Mouse (Mus musculus): Measurements from ENCODE around the gene Arhgap18. TPM values are rescaled to one million over a fixed set of nuclear protein-coding genes. Genes with fewer than 3 reads are reported as not detected.

Arhgap18 gene
- polyA plus RNA-seq, 1 experiment, result 2.0 TPM

DNA sequence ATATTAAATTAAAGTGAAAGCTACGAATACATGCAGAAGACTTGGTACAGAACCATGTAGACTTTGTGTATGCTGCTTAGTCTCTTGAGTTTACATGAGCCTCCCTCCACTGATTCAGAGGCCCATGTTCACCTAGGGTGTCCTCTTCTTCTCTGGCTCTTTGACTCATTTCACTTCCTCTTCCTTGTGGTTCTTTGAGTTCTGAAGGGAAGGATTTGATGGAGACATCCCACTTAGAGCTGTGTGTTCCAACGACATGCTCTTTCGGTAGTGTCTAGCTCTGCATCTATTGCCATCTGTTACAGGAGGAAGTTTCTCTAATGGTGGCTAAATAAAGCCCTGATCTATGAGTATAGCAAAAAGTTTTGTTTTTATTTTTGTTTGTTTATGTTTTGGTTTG, 28.0 kb upstream of the Arhgap18 start:
- no peak overlapping the region for H3K4me3 ChIP-seq (ENCODE audit: insufficient read depth, poor library complexity, severe bottlenecking)
- TF ChIP-seq FOSL1 (IDR thresholded peaks at IDR 0.05; ENCODE audit: insufficient read depth, low read length, poor library complexity, severe bottlenecking) (no peak), USF1 (IDR thresholded peaks at IDR 0.05; ENCODE audit: low read depth) (no peak), MYOD1 (IDR thresholded peaks at IDR 0.05; ENCODE audit: control insufficient read depth, insufficient read length, low read depth) (no peak), CTCF (IDR thresholded peaks at IDR 0.05; ENCODE audit: control insufficient read depth, insufficient read depth, insufficient read length) (no peak), MAX (IDR thresholded peaks at IDR 0.05) (no peak), MYOG (IDR thresholded peaks at IDR 0.05; ENCODE audit: control insufficient read depth, extremely low read depth, insufficient read length) (no peak), CEBPB (IDR thresholded peaks at IDR 0.05; ENCODE audit: low read depth) (no peak)
- H3K27me3 ChIP-seq (ENCODE audit: control insufficient read depth, insufficient read depth, insufficient read length), result no peaks in the 10 kb centered on the region
- no peaks in the 10 kb centered on the region for H3K36me3 ChIP-seq (ENCODE audit: control insufficient read depth, insufficient read depth)
- H3K79me2 ChIP-seq (ENCODE audit: control insufficient read depth, insufficient read depth), result no peaks in the 10 kb centered on the region
- H3ac ChIP-seq (ENCODE audit: control insufficient read depth, insufficient read length, low read depth), result no peak overlapping the region
- no peaks in the 10 kb centered on the region for H3K79me3 ChIP-seq (ENCODE audit: low read depth)

DNA sequence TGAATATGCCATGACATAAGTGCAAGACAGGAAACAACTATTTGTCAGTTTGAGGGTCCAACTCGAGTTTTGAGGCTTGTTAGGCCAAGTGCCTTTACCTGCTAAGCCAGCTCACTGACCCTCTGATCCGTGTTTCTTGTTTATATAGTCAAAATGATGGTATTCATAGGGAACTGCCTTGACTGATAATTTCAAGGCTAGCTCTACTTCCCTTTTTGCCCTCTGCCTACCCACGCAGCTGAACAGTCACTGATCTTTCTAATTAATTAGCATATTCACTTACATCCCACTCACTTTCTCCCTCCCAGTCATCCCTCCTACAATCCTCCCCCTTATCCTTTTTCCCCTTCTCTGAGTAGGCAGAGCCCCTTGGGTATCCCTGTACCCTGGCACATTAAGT, 2.4 kb upstream of the Arhgap18 start:
- Histone ChIP-seq H3K79me2 (ENCODE audit: control insufficient read depth, insufficient read depth) (no peaks in the 10 kb centered on the region), H3K27me3 (ENCODE audit: control insufficient read depth, insufficient read depth, insufficient read length) (no peaks in the 10 kb centered on the region), H3K4me3 (ENCODE audit: insufficient read depth, poor library complexity, severe bottlenecking) (no peak overlapping the region), H3K36me3 (ENCODE audit: control insufficient read depth, insufficient read depth) (no peaks in the 10 kb centered on the region), H3ac (ENCODE audit: control insufficient read depth, insufficient read length, low read depth) (no peak overlapping the region), H3K79me3 (ENCODE audit: low read depth) (no peaks in the 10 kb centered on the region)
- TF ChIP-seq FOSL1 (IDR thresholded peaks at IDR 0.05; ENCODE audit: insufficient read depth, low read length, poor library complexity, severe bottlenecking), result no peak

DNA sequence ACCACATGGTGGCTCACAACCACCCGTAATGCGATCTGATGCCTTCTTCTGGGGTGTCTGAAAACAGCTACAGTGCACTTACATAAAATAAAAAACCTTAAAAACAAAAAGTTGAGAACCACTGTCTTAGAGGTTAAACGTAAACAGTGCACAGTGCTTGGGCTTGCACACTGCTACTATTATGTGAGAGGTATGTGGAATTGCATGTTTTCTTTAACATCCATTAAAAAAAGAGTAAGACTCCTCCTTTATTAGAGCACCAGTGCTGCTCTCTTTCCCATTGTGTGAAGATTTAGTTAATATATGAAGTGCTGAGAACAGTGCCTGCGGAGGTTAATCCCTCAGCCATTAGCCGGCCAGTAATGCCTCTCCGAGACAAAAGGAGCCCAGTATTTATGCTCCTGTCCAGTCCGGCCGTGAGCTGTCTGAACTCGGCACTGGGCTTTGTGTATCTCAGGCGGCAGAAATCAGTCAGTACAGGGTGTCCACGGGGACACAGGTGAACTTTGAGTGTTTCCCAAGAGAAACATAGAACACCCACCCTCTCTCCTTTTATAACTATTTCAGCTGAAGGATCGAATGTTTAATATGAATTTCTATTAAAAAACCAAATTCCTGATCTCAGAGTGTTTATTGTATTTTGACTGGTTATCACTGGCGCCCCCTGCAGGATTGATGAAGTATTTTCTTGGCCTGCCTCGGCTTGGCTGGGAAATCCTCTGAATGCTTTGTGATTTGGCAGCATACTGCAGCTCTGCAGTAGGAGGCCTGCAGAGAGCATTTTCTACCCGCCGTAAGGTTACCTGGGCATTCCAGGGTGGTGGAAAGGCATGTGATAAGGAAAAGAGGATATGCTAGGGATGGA, 925 bp upstream of the Arhgap18 start:
- TF ChIP-seq MYOD1 (IDR thresholded peaks at IDR 0.05; ENCODE audit: control insufficient read depth, insufficient read length, low read depth), result no peak
- Histone ChIP-seq H3ac (ENCODE audit: control insufficient read depth, insufficient read length, low read depth) (no peak overlapping the region), H3K79me2 (ENCODE audit: control insufficient read depth, insufficient read depth) (no peaks in the 10 kb centered on the region), H3K36me3 (ENCODE audit: control insufficient read depth, insufficient read depth) (no peaks in the 10 kb centered on the region), H3K27me3 (ENCODE audit: control insufficient read depth, insufficient read depth, insufficient read length) (no peaks in the 10 kb centered on the region), H3K4me3 (ENCODE audit: insufficient read depth, poor library complexity, severe bottlenecking) (no peak overlapping the region), H3K79me3 (ENCODE audit: low read depth) (no peaks in the 10 kb centered on the region)

DNA sequence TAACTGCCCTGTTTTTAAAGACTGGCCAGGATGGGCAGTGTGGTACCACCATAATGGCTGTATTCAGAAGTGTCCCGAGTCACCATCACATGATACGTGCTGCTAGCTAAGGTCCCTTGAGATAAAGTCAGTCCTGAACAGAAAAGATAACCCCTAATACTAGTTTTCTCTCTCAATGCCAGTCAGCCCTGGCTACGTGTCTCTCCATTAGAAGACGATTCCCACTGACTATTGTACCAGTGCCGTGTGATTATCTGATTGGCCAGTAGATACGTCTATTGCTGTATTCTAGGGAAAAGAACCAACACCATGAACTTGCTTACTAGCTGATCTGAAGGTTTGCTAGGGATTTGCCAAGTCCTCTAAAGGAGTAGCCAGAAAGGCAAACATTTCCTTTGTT, 785 bp downstream of the Arhgap18 start:
- Histone ChIP-seq H3K4me3 (ENCODE audit: insufficient read depth, poor library complexity, severe bottlenecking) (no peak overlapping the region), H3K79me2 (ENCODE audit: control insufficient read depth, insufficient read depth) (no peaks in the 10 kb centered on the region), H3K27me3 (ENCODE audit: control insufficient read depth, insufficient read depth, insufficient read length) (no peaks in the 10 kb centered on the region), H3ac (ENCODE audit: control insufficient read depth, insufficient read length, low read depth) (no peak overlapping the region), H3K79me3 (ENCODE audit: low read depth) (no peaks in the 10 kb centered on the region), H3K36me3 (ENCODE audit: control insufficient read depth, insufficient read depth) (no peaks in the 10 kb centered on the region)
- TF ChIP-seq CTCF (IDR thresholded peaks at IDR 0.05; ENCODE audit: control insufficient read depth, insufficient read depth, insufficient read length) (no peak), FOSL1 (IDR thresholded peaks at IDR 0.05; ENCODE audit: insufficient read depth, low read length, poor library complexity, severe bottlenecking) (no peak), CEBPB (IDR thresholded peaks at IDR 0.05; ENCODE audit: low read depth) (no peak), MYOD1 (IDR thresholded peaks at IDR 0.05; ENCODE audit: control insufficient read depth, insufficient read length, low read depth) (no peak), USF1 (IDR thresholded peaks at IDR 0.05; ENCODE audit: low read depth) (no peak), MYOG (IDR thresholded peaks at IDR 0.05; ENCODE audit: control insufficient read depth, extremely low read depth, insufficient read length) (no peak), MAX (IDR thresholded peaks at IDR 0.05) (no peak)

DNA sequence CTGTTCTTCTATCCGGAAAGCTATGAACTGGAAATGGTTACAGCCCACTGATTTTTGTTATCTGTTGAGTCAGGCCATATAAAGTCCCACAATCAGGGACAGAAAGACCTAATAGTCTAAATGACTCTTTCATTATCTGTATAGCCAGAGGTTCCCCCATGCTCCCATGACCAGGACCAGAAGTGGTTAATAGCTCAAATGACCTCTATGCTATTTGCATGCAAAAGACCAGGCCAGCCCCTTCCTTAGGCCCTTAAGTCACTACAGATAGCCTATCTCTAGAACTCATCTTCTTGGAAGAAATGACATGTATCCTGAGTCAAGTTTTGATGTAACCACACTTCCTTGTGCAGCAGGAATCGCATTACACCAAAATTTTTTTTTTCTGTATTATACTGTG, 4.0 kb downstream of the Arhgap18 start:
- Histone ChIP-seq H3ac (ENCODE audit: control insufficient read depth, insufficient read length, low read depth) (no peak overlapping the region), H3K4me3 (ENCODE audit: insufficient read depth, poor library complexity, severe bottlenecking) (no peak overlapping the region), H3K27me3 (ENCODE audit: control insufficient read depth, insufficient read depth, insufficient read length) (no peaks in the 10 kb centered on the region), H3K36me3 (ENCODE audit: control insufficient read depth, insufficient read depth) (no peaks in the 10 kb centered on the region), H3K79me2 (ENCODE audit: control insufficient read depth, insufficient read depth) (no peaks in the 10 kb centered on the region), H3K79me3 (ENCODE audit: low read depth) (no peaks in the 10 kb centered on the region)
- TF ChIP-seq MYOG (IDR thresholded peaks at IDR 0.05; ENCODE audit: control insufficient read depth, extremely low read depth, insufficient read length) (no peak), MAX (IDR thresholded peaks at IDR 0.05) (no peak), CEBPB (IDR thresholded peaks at IDR 0.05; ENCODE audit: low read depth) (no peak), USF1 (IDR thresholded peaks at IDR 0.05; ENCODE audit: low read depth) (no peak), FOSL1 (IDR thresholded peaks at IDR 0.05; ENCODE audit: insufficient read depth, low read length, poor library complexity, severe bottlenecking) (no peak), CTCF (IDR thresholded peaks at IDR 0.05; ENCODE audit: control insufficient read depth, insufficient read depth, insufficient read length) (no peak), MYOD1 (IDR thresholded peaks at IDR 0.05; ENCODE audit: control insufficient read depth, insufficient read length, low read depth) (no peak)

DNA sequence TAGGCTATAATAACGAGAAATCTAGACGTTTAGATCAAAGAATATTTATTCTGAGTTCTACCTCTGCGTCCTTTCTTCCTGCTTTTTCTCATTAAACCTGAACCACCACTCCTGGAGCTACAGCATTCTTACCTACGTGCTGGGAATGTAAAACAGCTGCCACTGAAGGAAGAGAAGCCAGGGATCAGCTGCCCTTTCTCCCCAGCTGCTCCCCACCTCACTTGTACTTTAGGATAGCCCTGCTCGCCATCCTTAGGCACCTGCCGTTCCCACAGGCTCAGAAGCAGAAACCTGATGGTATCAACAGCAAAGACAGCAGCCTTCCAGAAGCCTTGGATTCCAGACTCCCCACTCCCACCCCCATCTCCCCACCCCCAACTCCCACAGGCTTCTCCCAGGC, 6.2 kb downstream of the Arhgap18 start:
- Histone ChIP-seq H3K79me2 (ENCODE audit: control insufficient read depth, insufficient read depth) (no peaks in the 10 kb centered on the region), H3K27me3 (ENCODE audit: control insufficient read depth, insufficient read depth, insufficient read length) (no peaks in the 10 kb centered on the region), H3K79me3 (ENCODE audit: low read depth) (no peaks in the 10 kb centered on the region), H3K36me3 (ENCODE audit: control insufficient read depth, insufficient read depth) (no peaks in the 10 kb centered on the region), H3K4me3 (ENCODE audit: insufficient read depth, poor library complexity, severe bottlenecking) (no peak overlapping the region), H3ac (ENCODE audit: control insufficient read depth, insufficient read length, low read depth) (no peak overlapping the region)
- TF ChIP-seq FOSL1 (IDR thresholded peaks at IDR 0.05; ENCODE audit: insufficient read depth, low read length, poor library complexity, severe bottlenecking), result no peak
- TF ChIP-seq MAX (IDR thresholded peaks at IDR 0.05), result no peak
- TF ChIP-seq USF1 (IDR thresholded peaks at IDR 0.05; ENCODE audit: low read depth), result no peak
- no peak for TF ChIP-seq CEBPB (IDR thresholded peaks at IDR 0.05; ENCODE audit: low read depth)
- TF ChIP-seq MYOG (IDR thresholded peaks at IDR 0.05; ENCODE audit: control insufficient read depth, extremely low read depth, insufficient read length), result no peak
- no peak for TF ChIP-seq MYOD1 (IDR thresholded peaks at IDR 0.05; ENCODE audit: control insufficient read depth, insufficient read length, low read depth)
- no peak for TF ChIP-seq CTCF (IDR thresholded peaks at IDR 0.05; ENCODE audit: control insufficient read depth, insufficient read depth, insufficient read length)
